Mouse (Mus musculus) intestine, embryonic 14.5 days (tissue): ENCODE data around the gene Cfap77. TPM values are rescaled to one million over a fixed set of nuclear protein-coding genes. Genes with fewer than 3 reads are reported as not detected.

Experiments
- ATAC-seq: fragments of 200-750 bp; cut with Nextera tagmentation; replicated peaks from 2 replicates; pipeline ENCODE4 v1.8.0; 2017; ENCODE audit warnings: low read depth, moderate number of reproducible peaks, moderate TSS enrichment, moderate library complexity; ENCODE audit not compliant: low FRiP score, low TSS enrichment
- DNase-seq: peaks from one replicate; pipeline ENCODE4 v3.0.0-alpha.2; 2018; ENCODE audit warnings: low spot score
- H3K27ac ChIP-seq: fragments of 300-500 bp; sonication (generic); 2 replicates; pipeline ENCODE4 v1.5.1; 2014; ENCODE audit warnings: low read depth, mild to moderate bottlenecking, control low read depth
- H3K27me3 ChIP-seq: fragments of 300-500 bp; sonication (generic); replicated peaks from 2 replicates; pipeline ENCODE4 v1.6.1; 2014; ENCODE audit warnings: low read length, control low read depth; ENCODE audit not compliant: control insufficient read depth, insufficient read depth
- H3K36me3 ChIP-seq: fragments of 300-500 bp; sonication (generic); 2 replicates; pipeline ENCODE4 v1.6.1; 2014; ENCODE audit warnings: low read length, control low read depth; ENCODE audit not compliant: control insufficient read depth, insufficient read depth
- H3K4me1 ChIP-seq: fragments of 300-500 bp; sonication (generic); replicated peaks from 2 replicates; pipeline ENCODE4 v1.6.1; 2014; ENCODE audit warnings: low read length, control low read depth, mixed read lengths; ENCODE audit not compliant: control insufficient read depth, insufficient read depth
- H3K4me2 ChIP-seq: fragments of 300-500 bp; sonication (generic); 2 replicates; pipeline ENCODE4 v1.6.1; 2014; ENCODE audit warnings: low read length
- H3K4me3 ChIP-seq: fragments of 300-500 bp; sonication (generic); 2 replicates; pipeline ENCODE4 v1.5.1; 2014; ENCODE audit warnings: low read depth, low read length, control low read depth, mixed read lengths
- H3K9ac ChIP-seq: fragments of 300-500 bp; sonication (generic); 2 replicates; pipeline ENCODE4 v1.6.1; 2014; ENCODE audit warnings: mild to moderate bottlenecking, low read length
- H3K9me3 ChIP-seq: fragments of 300-500 bp; sonication (generic); 2 replicates; pipeline ENCODE4 v1.6.1; 2016; ENCODE audit warnings: low read length, control low read depth; ENCODE audit not compliant: control insufficient read depth
- WGBS: fragments of 180-500 bp; shearing (Covaris S2); extraction: QIAGEN DNeasy Blood & Tissue Kit; methylation state at CpG from one replicate; pipeline ENCODE4 v1.1.7; 2014; 5-methylcytosine and 5-hydroxymethylcytosine counted together
- polyA plus RNA-seq: library from polyadenylated mRNA; unstranded; fragments of >200 nt; fragmentation: Nextera tagmentation; extraction: Ambion mirVana; gene quantifications from 2 replicates; pipeline ENCODE4 v1.2.1, GENCODE M21; 2014

Cfap77 gene
- polyA plus RNA-seq, 1 experiment from 2014 or later: 0.70 TPM

DNA sequence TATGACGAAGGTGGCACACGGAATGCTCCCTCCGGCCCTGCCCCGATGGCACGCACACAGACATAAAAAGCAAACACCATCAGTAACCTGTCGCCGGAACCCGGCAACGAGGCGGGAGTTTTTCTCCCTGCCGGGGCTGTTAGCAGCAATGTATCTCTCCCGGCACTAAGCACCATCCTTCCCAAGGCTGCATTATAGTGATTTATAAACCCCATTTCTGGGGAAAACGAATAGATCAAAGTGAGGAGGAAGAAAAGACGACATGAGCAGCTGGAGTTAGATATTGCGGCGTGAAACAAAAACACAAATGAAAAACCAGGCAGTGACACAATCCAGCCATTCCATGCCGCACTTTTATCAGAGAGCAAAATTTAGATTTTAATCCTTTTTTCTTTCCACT lies 33.8 kb downstream of the Cfap77 start:
- DNase-seq (no peak), ATAC-seq (no peak)
- H3K4me2 ChIP-seq: 0 out of 2 replicates have a peak overlapping the region, but pooled peaks have one; percentile 22
- H3K9me3 ChIP-seq: no peaks in the 10 kb centered on the region
- WGBS: 25% methylated on average over 17 of the region's 17 CpGs
- no peak overlapping the region for H3K27ac ChIP-seq
- no peak overlapping the region for H3K9ac ChIP-seq
- 0 out of 2 replicates have a peak, but pooled peaks cover 3% of the 10 kb centered on the region for H3K27me3 ChIP-seq
- no peak overlapping the region for H3K4me3 ChIP-seq
- 0 out of 2 replicates have a peak, but pooled peaks cover 6% of the 10 kb centered on the region for H3K4me1 ChIP-seq
- no peaks in the 10 kb centered on the region for H3K36me3 ChIP-seq

DNA sequence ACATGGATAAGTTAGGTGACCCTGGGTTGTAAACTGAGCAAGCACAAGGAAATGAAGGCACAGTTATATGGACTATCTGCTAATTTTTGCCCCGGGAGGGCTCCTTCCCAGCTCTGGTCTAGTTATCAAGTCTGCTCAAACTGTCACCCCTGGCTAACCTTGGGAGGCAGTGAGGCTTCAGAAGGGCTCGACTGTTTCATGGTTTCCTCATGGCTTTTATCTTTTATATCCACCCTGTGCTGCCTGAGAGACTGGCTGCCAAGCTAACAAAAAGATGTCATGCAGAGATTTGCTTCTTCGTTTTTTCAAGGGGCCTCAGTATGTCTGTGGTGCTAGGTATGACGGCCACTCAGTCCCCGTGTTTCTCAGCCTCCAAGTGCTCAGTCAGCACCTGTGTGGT lies 36.2 kb downstream of the Cfap77 start:
- Histone ChIP-seq H3K9ac (no peak overlapping the region), H3K4me1 (0 out of 2 replicates have a peak, but pooled peaks cover 6% of the 10 kb centered on the region), H3K36me3 (no peaks in the 10 kb centered on the region), H3K4me2 (no peak overlapping the region), H3K9me3 (no peaks in the 10 kb centered on the region), H3K4me3 (no peak overlapping the region), H3K27ac (no peak overlapping the region), H3K27me3 (0 out of 2 replicates have a peak, but pooled peaks cover 3% of the 10 kb centered on the region)
- DNase-seq: no peak
- ATAC-seq: no peak
- 62% methylated on average over 5 of the region's 5 CpGs for WGBS

DNA sequence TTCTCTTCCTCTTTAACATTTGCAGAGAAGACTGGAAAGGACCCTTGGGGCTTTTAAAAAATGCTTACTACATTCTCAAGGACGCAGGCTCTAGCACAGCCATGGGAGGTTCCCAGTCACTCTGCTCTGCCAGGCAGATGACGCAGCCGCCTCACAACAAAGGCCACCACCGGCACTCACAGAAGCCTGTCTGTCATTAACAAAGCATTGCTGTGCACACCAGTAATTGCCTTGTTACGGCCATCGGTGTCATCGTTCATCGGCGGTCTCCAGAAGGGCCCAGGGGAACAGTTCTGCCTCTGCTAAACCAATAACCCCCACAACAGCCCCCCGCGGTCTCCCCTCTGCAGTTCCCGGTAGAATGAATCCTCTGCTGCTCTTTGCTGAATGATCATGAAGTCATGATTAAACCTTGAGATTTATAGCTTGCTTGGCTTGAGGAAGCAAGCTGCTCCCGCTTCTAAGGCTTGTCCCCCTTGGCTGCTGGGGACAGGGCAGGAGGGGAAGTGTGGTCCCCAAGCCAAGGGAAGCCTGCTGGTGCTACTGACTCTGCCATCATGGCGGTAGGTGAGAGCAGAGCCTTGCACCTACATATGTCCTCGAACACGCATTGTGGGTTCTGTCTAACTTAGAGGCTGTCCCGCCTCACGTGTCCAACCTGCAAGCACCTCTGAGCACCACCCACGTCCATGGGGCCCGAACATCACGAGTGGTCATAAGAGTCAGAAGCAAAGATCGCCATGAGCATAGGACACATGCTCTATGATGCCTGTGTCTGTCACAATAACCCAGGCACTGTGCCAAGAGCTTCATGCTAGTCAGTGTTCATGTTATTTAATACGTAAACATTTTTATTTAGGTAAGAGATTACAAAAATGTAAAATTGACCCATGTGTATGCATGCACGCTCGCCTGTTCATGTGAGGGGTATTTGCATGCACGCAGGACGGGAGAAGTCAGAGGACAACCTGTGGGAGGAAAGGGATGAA lies 38.0 kb downstream of the Cfap77 start:
- Histone ChIP-seq H3K4me1 (0 out of 2 replicates have a peak, but pooled peaks cover 6% of the 10 kb centered on the region), H3K9me3 (no peaks in the 10 kb centered on the region), H3K4me3 (no peak overlapping the region), H3K36me3 (no peaks in the 10 kb centered on the region), H3K9ac (no peak overlapping the region), H3K27me3 (0 out of 2 replicates have a peak, but pooled peaks cover 1% of the 10 kb centered on the region), H3K27ac (no peak overlapping the region), H3K4me2 (no peak overlapping the region)
- ATAC-seq (no peak), DNase-seq (no peak)
- 55% methylated on average over 27 of the region's 27 CpGs for WGBS

DNA sequence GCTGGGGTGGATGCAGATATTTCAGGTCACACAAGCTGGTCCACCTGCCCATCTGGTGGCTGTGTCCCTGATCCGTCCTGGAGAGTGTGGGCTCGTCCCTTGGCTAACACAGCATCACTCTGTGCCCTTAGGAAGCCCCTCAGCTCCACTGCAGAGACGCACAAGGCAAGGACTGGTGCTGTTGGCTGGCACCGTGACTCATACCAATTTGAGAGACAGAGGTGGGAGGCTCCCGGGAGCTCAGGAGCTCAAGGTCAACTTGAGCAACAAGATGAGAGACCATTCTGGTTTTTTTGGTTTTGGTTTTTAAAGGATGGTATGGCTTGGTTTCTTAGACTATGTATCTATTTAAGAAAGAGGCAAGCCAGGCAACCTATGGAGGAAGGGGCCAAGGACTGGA lies 42.3 kb downstream of the Cfap77 start:
- Histone ChIP-seq H3K36me3 (no peaks in the 10 kb centered on the region), H3K9me3 (no peaks in the 10 kb centered on the region), H3K4me3 (no peak overlapping the region), H3K27me3 (no peaks in the 10 kb centered on the region), H3K4me2 (no peak overlapping the region), H3K9ac (no peak overlapping the region), H3K27ac (no peak overlapping the region), H3K4me1 (0 out of 2 replicates have a peak, but pooled peaks cover 6% of the 10 kb centered on the region)
- no peak for DNase-seq
- 84% methylated on average over 5 of the region's 5 CpGs for WGBS
- ATAC-seq: no peak

DNA sequence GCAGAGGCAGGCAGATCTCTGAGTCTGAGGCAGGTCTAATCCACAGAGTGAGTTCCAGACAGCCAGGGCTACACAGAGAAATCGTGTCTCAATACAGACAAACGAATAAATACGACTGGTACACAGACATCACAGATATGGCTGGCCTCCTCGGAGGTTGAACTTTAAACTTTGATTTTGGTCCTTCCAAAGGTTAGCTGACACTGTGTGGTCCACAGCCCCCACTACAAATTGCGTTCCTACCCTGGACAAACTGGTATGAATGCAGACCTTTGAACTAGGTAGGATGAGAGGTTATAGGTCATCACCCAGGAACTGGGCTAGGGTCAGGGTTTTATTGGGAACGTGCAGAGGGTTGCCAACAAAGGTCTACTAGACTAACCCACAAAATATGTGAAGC lies 47.2 kb downstream of the Cfap77 start:
- Histone ChIP-seq H3K4me1 (no peaks in the 10 kb centered on the region), H3K27me3 (no peaks in the 10 kb centered on the region), H3K9me3 (no peaks in the 10 kb centered on the region), H3K27ac (no peak overlapping the region), H3K9ac (no peak overlapping the region), H3K4me2 (no peak overlapping the region), H3K36me3 (no peaks in the 10 kb centered on the region), H3K4me3 (no peak overlapping the region)
- ATAC-seq (no peak), DNase-seq (no peak)
- WGBS: 80% methylated on average over 6 of the region's 6 CpGs

DNA sequence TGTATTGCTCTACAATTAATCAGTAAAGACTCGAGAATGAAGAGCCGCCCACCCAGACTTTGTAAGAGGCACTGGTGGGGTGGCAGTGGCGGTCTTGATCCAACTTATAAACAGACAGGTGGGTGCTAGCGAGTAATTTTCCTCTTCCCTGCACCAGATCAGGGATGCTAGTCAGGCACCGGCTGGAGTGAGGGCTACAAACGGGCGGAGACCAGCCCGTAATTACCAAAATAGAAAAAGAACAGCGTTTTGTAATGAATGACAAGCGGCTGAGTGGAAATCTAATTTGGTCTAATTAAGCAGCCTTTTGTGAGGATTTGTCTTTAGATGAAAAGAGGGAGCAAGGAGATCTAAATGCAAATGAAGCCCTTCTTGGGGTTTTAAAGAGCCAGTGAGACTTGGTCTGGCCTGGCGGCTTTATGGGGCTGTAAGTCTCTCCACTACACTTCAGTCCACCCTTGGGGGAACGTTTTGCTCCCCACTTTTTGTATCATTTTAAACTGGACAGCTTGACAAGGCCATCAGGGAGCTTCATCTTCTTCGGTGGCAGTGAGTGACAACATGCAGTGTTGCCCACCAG lies 48.3 kb downstream of the Cfap77 start:
- Histone ChIP-seq H3K27ac (no peak overlapping the region), H3K4me3 (no peak overlapping the region), H3K27me3 (no peaks in the 10 kb centered on the region), H3K9ac (no peak overlapping the region), H3K4me1 (no peaks in the 10 kb centered on the region), H3K36me3 (no peaks in the 10 kb centered on the region), H3K4me2 (no peak overlapping the region), H3K9me3 (no peaks in the 10 kb centered on the region)
- ATAC-seq (no peak), DNase-seq (no peak)
- 75% methylated on average over 13 of the region's 13 CpGs for WGBS

DNA sequence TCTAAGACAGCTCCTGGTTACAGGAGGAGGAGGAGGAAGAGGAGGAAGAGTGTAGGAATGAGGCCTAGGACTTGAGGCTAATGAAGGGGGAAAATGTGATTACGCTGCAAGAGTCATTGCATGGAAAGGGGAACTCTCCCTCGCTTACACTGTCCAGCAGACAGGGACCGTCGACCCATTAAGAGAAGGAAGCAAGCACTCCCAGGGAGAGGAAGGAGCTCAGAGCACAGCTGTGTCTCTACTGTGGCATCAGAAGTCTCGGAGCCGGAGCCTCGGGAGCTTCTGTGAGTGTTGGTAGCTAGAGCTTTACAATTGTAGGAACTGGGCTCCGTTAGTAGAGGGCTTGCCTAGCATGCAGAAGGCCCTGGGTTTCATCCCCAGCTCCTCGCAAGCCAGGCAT lies 50.8 kb downstream of the Cfap77 start:
- H3K9ac ChIP-seq: no peak overlapping the region
- no peaks in the 10 kb centered on the region for H3K27me3 ChIP-seq
- ATAC-seq: no peak
- H3K9me3 ChIP-seq: no peaks in the 10 kb centered on the region
- H3K27ac ChIP-seq: no peak overlapping the region
- DNase-seq: no peak
- WGBS: 58% methylated on average over 9 of the region's 9 CpGs
- H3K4me3 ChIP-seq: no peak overlapping the region
- no peak overlapping the region for H3K4me2 ChIP-seq
- no peaks in the 10 kb centered on the region for H3K36me3 ChIP-seq
- no peaks in the 10 kb centered on the region for H3K4me1 ChIP-seq

DNA sequence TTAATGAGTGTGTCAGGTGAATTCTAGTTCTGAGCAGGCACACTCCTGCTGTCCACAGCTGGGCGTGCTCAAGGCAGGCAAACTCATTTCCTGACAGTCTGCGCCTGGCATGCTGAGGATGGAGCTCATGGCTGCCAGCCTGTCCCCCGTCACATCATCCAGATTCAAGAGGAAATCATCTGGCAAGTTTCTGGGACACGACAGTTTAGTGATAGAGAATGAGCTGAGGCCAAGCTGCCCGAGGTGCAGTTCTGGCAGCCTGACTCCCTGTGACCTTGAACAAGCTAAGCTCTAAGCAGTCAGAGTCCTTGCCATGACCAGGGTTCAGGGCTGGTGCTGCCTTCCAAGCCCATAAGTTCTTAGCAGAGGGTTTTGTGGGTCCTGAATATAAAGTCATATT lies 56.6 kb downstream of the Cfap77 start:
- no peak for ATAC-seq
- Histone ChIP-seq H3K27ac (no peak overlapping the region), H3K27me3 (no peaks in the 10 kb centered on the region), H3K9me3 (no peaks in the 10 kb centered on the region), H3K4me3 (no peak overlapping the region), H3K9ac (no peak overlapping the region), H3K36me3 (no peaks in the 10 kb centered on the region), H3K4me2 (no peak overlapping the region), H3K4me1 (no peaks in the 10 kb centered on the region)
- WGBS: 65% methylated on average over 5 of the region's 5 CpGs
- no peak for DNase-seq
